Mouse (Mus musculus): Measurements from ENCODE around the gene Il22ra2. TPM values are rescaled to one million over a fixed set of nuclear protein-coding genes. Genes with fewer than 3 reads are reported as not detected.

The Il22ra2 gene
- total RNA-seq (2021) = not detected
- long read RNA-seq, experiment 1 = 0 reads
- long read RNA-seq, experiment 2 = 0 reads

DNA sequence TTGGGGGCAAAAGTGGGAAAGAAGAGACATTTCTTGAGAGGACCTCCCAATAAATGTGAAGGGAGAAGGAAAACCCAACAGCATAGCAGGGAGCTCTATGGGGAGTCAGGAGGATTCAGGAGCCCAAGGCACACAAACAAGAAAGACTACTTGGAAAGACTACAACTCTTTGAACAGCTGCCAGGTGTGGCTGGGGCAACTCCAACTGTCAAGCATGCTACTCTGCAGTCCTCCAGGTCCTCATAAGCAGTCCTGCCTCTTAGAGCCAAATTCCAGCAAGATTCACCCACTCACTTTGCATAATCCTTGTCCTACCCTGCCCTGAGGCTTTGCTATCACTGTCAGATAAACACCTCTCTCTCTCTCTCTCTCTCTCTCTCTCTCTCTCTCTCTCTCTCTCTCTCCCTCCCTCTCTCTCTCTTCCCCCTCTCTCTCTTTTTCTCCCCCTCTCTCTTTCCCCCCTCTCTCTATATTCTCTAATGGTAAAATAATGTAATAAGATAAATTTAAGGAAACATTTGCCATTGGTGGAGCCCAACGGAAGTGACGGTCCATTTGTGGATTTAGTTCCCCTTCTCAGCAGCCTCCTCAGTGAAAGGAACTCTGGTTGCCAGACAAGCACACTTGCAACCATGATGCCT lies at the start of gene Il22ra2:
Gene Il22ra2, plus strand, starts transcription at position 591 of the 641 bp plus-strand sequence.
- peak in 1 of 2 experiments; percentile 10 for DNase-seq

DNA sequence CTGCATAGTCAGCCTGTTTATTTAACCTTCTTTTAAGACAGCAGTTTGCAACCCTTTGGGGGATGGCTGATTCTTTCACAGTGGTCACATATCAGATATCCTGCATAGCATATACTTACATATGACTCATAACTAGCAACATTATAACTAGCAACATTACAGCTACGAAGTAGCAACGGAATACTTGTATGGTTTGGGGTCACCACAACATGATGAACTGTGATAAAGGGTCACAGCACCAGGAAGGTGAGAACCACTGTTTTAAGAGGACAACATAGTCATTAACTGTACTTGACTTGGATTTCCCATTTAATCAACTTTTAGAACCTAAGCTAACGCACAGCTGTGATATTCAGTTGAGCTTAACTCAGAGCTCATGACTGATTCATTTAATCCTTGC lies 44.2 kb upstream of the Il22ra2 start:
- no peak for DNase-seq

DNA sequence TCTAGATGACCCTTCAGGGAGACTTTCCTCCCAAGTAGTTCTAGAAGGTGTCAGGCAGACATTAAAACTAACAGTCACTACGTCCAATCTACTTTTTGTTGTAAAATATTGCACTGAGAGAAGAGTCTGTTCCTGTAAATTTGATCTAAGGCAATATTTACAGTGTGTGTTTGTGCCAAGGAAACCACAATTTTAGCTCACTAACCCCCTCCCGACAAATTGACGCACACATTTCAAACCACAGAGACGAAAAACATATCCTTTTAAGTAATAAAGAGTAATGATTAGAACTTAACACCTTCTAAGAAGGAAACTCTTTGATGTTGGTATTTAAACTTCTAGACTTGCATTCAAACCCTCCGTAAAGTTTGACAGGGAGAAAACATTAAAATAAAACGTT lies 43.8 kb upstream of the Il22ra2 start:
- no peak for DNase-seq

DNA sequence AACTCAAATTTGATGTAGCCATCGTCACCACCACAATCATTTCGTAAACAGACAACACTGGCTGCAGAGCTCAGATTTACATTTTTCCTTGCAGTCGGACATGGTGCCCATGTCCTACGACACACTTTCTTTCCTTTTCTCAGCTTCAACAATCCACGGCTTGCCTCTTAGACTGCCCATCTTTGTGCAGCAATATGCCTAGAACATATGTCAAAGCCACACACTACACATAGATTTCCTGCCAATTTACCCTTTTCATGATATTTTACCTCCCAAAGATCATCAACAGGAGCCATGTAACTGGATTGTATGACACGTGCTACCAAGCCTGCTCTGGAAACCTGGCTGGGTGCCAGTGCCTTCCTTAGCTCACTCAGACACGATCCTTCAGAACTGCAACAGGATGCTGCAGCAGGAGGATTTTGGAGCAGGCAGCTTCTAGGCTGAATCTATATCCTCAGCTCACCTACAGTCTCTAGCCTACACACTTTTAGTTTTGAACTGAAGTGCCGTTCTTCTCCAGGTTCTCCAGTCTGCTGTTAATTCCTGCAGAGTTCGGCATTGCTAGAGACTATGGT lies 43.3 kb upstream of the Il22ra2 start:
- peak; percentile 32 to 43 for DNase-seq

DNA sequence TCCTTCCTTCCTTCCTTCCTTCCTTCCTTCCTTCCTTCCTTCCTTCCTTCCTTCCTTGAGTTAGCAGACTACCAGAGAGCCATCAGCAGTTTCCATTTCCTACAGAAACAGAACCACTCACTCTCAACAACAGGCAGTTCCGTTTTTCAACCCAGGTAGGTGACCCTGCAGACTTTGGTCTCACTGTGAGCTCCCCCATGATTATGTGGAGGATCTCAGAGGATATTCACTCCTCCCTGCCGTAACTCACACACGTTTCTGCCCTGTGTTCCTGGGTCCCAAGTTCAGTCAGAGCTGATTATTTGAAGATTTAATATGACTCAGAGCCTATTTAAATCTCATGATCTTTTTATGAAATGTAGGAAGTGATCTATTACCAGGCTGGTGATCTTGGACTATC lies 41.1 kb upstream of the Il22ra2 start:
- DNase-seq = no peak

DNA sequence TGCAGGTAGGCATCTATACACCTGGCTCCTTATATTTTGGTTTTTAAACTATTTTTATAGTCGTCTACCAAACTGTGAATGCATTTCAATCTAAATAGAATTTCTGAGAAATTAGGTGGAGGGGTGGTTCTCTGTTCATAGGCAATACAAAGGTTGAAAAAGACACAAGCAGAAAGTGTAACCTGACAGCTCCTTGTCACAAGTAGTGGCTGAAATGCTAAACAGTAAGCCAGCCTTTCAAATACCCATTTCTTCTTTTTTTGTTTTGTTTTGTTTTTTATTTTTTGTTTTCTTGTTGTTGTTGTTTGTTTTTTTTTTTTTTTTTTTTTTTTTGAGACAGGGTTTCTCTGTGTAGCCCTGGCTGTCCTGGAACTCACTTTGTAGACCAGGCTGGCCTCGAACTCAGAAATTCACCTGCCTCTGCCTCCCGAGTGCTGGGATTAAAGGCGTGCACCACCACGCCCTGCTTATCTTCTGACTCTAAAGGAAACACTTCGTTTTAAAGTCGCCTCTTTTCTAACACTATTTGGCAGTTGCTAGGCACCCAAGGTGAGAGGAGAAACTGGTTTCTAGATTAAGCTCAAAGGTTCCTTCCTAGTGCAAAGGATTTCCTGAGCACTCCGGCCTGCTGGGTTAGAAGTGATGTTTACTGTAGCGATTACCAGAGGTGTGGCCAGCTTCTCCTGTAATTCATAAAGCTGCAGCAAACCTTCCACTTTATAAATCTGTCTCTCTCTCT lies 39.8 kb upstream of the Il22ra2 start:
- DNase-seq = no peak

DNA sequence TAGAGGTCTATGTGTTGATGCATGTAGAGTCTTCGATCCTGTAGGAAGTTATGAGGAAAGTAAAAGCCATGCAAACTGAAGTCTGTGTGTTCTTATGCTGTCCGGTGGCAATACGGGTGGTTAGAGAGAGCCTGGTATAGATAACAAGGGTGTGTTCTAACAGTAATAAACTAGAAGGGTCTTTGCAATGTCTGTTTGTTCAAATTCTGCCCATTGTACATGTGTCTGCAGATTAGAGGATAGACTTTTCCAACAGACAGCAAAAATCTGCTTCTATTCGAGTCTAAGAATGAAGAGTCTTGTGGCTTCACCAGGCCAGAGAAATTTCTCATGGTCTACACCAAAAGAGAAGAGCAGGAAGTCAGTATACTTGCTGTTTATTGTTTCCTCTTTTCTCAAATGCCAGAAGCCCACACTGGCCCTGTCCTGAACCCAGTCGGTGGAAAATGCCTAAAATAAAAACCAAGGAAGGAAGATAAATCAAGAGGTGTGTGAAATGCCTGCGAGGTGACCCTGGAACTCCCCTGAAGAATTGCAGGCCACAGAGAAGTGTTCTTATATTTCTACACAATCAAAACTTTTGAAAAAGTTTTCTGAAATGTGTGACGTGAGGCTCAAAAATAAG lies 38.9 kb upstream of the Il22ra2 start:
- DNase-seq = no peak

DNA sequence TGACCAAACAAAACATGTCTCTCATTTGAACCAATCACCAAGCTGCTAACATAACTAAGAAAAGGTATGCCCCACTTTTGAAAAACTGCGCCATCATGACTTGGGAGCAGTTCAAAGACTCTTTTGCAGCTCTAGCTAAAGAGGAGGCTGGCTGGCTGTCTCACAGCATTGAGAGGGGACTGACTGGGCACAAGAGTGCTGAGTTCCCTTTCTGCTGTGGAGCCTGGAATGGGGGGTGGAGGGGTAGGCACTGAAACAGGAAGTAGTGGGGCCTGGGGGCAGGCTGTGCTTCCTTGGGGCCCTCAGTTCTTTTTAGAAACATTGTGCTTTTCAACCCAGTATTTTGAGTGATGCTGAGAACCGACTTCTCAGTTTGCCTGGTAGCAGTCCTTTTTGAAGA lies 37.7 kb upstream of the Il22ra2 start:
- DNase-seq = peak in 1 of 2 experiments; percentile 33

DNA sequence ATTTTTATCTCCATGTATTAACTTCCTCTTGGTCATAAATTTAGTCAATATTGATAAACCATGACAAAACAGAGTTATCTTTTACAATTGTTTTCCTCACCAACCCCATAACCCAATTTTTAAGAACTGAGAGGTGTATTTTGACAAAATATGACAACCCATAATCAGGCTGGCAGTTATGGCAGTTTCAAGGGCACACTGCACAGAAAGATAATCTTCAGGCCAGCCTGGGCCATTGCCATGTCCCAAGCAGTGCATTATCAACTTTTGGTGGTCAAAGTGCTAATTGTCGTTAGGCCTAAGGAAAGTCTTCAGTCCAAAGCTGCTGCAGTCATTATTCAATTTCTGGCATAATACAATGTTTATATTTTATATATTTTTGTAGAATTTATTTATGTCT lies 37.0 kb upstream of the Il22ra2 start:
- no peak for DNase-seq

DNA sequence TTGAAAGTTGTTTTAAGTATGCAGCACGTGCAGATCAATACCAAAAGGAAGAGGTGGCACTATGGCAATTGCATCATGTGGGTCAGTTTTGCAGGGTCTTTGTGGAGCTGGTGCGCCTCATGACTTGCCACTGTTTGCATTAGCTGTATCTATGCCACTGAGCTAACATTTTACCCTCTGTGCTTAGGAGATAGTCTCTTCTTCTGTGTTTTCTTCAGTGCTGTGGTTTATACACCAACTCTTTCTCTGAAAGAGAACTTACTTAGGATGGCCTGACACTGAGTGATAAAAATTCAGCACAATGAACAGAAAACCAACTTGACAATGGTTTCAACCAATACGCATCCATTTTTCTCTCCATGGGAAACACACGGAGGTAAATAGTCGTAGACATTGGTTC lies 35.9 kb upstream of the Il22ra2 start:
- no peak for DNase-seq

DNA sequence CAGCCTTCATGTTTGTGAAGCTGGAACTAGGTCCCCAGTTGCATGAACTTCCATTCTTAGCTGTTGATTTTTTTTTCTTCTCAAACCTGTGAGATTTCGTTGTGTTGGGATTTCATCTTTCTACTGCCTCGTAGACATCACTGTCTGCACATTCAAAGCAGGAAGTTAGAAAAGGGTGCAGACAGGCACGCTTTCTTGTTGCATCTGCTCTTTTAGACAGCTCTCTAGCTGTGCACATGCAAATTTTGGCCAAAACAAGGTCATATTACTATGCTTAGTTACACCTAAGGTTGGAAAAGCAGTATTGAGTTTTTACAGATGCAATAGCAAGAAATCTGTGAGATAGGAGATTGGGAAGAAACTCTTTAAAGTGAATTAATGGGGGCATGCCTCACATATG lies 34.5 kb upstream of the Il22ra2 start:
- no peak for DNase-seq

DNA sequence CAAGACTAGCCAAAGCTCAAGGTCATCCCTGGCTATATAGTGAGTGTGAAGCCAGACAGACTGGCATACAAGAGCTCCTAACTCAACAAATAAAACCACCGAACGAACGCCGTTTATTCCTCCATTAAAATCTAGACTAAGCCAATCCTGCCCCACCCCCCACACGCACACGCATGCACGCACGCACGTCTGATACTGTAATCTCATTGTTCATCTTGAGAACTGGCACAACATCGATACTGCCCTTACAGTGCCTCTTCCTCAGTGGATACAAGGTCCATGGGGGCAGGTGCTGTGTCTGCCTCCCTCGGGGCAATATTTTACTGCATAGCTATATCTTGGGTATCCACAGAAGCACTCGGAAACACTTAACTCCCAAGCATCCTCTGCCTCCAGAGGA lies 32.2 kb upstream of the Il22ra2 start:
- DNase-seq = no peak

DNA sequence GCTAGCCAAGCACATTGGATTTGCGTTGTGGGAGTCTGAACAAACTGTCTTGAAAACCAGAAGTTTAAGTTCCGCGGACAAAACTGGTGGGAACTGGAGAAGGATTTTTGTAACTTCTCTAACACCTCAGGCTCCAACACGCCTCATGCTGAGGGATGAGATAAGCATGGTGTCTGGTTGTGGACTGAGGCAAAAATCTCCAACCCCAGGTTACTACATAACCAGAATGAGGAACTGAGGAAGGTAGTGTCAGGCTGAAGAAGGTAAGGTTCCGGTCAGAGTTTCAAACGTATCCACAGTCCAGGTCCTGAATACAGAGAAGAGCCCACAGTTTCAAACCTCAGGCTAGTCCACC lies 30.5 kb upstream of the Il22ra2 start:
- no peak for DNase-seq

DNA sequence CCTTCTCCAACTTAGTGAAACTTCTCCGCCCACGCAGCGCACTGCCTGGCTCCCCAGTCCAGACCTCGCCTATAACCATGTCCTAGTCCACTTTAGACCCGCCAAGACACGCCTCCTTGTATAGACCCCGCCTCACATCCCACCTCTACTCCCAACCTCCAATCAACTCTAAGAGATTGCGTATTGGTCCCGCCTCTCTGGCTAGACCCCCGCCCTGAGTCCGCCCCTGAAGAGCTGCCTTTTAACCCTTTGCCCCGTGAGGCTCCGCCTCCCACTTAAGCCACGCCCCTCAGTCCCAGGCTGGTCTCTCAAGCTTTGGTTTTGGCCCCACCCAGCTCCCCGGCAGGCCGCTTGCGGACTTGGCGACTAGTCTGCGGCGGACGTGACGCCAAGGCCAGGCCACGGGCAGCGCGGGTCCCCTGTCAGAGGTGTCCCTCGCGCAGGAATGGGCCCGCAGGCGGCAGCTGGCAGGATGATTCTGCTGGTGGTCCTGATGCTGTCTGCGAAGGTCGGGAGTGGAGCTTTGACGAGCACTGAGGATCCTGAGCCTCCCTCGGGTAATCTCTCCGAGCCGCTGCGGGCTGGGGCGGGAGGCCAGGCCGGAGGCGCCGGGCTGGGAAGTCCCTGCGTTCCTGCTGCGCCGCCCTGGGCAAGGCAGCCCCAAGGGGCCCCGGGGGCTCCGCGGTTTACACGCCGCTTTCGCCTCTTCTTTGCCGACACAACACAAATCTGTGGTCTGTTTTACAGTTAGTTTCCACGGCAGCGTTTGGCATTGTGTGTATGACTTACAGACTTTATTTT lies 30.0 kb upstream of the Il22ra2 start, which contains the start of gene Ifngr1:
Gene Ifngr1, plus strand, starts transcription at position 309 of the 801 bp plus-strand sequence.
- DNase-seq = peak; percentile 100

DNA sequence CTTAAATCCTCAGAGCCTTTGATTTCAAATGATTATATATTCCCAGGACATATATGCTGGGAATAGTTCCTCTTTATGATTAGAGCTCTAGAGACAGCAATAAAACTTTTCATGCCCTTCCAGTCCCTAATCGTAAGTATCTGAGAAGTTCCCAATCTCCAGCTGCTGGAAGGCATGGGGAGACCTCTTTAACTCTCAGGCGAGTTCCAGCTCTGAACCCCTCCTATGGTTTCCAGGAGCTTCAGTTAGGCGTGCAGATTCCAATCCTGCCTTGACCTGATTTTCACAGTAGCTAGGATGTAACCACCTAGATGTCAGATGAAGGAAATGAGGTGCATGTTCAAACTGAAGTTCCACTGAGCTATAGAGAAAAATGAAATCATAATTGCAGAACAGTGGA lies 29.2 kb upstream of the Il22ra2 start:
- DNase-seq = no peak

DNA sequence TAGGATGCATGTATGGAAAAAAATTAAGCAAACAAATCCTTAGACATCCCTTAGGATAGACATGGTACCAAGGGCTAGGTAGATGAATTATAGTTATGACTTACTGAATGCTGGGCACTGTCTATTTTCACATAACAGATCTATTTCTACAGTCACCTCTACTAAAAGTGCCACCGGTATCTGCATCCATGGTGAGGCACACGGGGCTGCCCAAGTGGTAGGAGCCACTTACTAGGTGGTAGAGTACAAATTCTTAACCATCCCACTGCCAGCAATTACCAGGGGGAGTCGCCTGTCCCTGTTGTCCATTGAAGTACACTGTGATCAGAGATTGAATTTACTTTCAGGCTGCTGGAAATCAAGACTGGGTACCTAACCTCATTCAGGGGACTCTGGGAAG lies 28.5 kb upstream of the Il22ra2 start:
- DNase-seq = no peak

DNA sequence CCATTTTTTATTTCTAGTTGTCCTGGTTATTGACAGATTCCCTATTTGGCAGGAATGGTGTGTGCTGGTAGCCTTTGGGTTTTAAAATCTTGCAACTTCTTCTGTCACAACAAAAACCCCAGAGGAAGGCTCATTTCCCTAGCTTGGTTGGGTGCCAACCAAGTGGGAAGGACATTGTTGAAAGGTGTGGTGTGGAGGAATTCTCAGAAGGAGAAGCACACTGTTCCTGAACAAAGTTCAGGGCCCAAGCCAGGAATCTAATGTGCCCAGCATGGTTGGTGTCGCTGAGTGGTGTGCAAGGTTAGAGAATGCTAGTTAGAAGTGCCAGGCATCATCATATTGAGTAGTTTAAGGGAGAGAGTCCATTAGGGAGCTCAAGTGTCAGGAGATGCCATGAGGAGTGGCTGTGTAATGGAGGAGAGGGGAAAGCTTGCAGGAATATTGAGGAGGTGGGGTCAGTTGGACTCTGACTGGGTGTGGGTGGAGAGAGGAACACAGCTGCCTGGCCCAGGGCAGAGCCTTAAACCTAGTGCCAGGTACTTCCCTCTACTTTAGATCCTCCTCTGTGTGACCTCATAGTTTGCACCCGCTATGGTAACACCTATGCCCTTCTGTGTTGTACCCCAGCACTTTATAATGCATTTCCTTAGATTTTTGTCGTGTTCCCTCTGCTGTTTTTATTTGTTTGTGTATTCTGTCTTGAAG lies 27.4 kb upstream of the Il22ra2 start:
- no peak for DNase-seq

DNA sequence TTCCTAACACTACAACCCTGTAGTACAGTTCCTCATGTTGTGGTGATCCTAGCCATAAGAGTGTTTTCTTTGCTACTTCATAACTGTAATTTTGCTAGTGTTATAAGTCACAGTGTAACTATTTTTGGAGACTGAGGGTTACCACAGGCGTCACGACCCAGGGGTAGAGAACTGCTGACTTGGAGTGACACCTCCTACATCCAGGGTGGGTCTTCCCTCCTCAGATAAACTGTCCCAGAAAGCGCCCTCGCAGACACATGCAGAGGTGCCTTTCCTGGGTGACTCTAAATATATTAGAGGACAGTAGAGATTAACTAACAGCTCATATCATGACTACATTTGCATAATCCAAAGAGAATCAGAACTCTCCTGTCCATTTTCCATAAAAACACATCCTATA lies 24.9 kb upstream of the Il22ra2 start:
- DNase-seq = no peak

DNA sequence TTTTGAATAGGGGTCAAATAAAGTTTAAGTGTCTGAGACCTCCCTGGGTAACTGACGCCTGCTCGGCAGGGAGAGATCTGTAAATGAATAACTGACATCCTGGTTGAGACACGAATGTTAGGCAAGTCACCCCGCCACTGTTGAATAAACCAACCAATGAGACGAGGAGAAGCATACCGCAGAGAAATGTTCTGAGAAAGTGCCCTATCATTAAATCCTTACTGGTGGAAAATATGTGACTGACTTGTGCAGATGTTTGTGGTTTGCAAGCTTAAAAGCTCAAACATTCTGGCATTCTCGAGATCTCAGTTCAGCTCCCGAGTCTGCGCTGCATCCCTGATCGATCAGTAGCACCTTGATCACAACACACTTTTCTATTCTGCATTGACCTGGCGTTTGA lies 23.7 kb upstream of the Il22ra2 start:
- DNase-seq = no peak

DNA sequence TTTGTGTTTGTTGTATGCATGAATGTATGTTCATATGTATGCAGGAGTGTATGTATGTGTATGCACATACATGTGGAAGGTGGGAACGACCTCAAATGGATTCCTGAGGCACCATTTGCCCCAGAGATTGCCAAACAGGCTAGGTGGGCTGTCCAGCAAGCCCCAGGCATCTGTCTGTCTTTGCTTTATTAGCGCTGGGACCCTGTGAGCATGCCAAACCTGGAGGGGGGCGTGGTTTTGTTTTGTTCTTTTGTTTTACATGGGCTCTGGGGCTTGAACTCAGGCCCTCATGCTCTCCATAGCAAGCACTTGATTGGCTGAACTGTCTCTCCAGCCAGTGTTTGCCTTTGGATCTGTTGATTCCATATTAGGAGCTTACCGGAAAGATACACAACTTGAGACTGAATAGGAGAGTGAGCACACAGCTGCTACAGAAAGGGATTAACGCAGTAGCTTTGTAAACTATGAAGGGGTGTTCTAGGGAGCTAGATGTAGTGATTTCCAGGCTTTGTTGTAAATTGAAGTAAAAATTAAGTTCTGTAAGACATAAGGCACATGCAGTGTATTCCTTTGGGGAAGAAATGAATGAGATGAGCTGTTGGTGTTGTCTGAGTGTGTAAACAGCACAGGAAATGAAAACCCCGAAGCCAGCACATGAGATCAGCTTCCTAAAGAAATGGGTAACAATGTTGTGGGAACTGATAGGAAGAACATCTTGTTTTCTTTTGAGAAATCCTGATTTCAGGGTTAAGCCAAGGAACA lies 22.3 kb upstream of the Il22ra2 start:
- no peak for DNase-seq

DNA sequence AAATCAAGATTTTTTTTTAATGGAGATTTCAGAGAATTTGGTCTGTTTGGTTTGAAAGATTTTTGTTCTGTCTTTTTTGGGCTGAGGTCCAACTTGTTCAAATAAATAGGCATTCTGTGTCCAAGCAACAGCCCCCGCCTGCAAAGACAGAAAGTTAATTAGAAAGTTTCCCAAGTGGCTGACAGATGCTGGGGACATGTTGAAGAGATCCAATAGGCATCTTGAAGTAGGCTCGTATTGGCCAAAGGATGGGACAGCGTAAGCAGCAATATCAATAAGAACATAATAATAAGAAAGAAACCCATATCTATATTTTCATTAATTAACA lies 21.7 kb upstream of the Il22ra2 start:
- no peak for DNase-seq

Data from adrenal gland, postnatal 36 days (tissue).